Mouse (Mus musculus) brain, embryonic 14.5 days (tissue): ENCODE measurements around the gene Pepd. TPM values are rescaled to one million over a fixed set of nuclear protein-coding genes. Genes with fewer than 3 reads are reported as not detected.

ENCODE experiments used
- DNase-seq: peaks from one replicate; pipeline ENCODE4 v3.0.0-alpha.2; 2011; ENCODE audit warnings: low read depth
- CTCF ChIP-seq: fragments of 200-500 bp; IDR thresholded peaks from 2 replicates; pipeline ENCODE4 v1.5.1; 2012; ENCODE audit warnings: inconsistent platforms, mild to moderate bottlenecking, moderate library complexity, borderline replicate concordance; ENCODE audit not compliant: insufficient read depth, insufficient read length; ENCODE audit errors: extremely low read depth
- POLR2A ChIP-seq: fragments of 200-500 bp; IDR thresholded peaks from 2 replicates; pipeline ENCODE4 v1.6.1; 2012; ENCODE audit warnings: mild to moderate bottlenecking, inconsistent platforms, borderline replicate concordance; ENCODE audit not compliant: poor library complexity, insufficient read depth, insufficient read length, severe bottlenecking; ENCODE audit errors: extremely low read depth
- polyA plus RNA-seq: library from polyadenylated mRNA; depleted of rRNA; stranded (reverse); fragments of >200 nt; gene quantifications from 2 replicates; pipeline ENCODE4 v1.2.3, GENCODE M21; 2012

The Pepd gene
- polyA plus RNA-seq, 1 experiment: 41.6 TPM

- peak; percentile 23 for DNase-seq
- no peak for TF ChIP-seq CTCF
- TF ChIP-seq POLR2A: no peak
Observed at GRCm38 (mm10) chr7:35035141-35035553, 123.0 kb downstream of the Pepd start.

DNA sequence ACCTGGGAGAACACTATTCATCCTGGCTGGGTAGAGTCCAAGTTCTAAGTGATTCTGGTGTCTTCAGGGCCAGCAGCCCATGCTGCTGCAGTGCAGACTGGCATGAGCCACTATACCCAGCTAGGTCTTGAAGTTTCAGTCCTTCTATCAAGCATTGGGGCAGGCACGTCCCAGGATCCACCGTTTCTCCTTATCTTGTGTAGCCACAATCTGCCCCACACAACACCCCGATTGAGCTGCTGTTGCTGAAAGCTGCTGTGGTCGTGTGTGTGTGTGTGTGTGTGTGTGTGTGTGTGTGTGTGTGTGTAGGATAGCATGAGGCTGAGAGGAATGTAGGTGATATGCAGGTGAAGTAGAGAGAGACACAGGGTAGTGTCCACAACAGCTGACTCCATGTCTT lies 123.4 kb downstream of the Pepd start:
- TF ChIP-seq CTCF (no peak), POLR2A (no peak)
- no peak for DNase-seq

GRCm38 (mm10) chr7:35036266-35036731 lies 124.1 kb downstream of the Pepd start:
- no peak for TF ChIP-seq CTCF
- no peak for TF ChIP-seq POLR2A
- peak; percentile 76 for DNase-seq

- no peak for DNase-seq
- TF ChIP-seq POLR2A (no peak), CTCF (no peak)
Observed at GRCm38 (mm10) chr7:35037408-35037807, 125.2 kb downstream of the Pepd start.

DNA sequence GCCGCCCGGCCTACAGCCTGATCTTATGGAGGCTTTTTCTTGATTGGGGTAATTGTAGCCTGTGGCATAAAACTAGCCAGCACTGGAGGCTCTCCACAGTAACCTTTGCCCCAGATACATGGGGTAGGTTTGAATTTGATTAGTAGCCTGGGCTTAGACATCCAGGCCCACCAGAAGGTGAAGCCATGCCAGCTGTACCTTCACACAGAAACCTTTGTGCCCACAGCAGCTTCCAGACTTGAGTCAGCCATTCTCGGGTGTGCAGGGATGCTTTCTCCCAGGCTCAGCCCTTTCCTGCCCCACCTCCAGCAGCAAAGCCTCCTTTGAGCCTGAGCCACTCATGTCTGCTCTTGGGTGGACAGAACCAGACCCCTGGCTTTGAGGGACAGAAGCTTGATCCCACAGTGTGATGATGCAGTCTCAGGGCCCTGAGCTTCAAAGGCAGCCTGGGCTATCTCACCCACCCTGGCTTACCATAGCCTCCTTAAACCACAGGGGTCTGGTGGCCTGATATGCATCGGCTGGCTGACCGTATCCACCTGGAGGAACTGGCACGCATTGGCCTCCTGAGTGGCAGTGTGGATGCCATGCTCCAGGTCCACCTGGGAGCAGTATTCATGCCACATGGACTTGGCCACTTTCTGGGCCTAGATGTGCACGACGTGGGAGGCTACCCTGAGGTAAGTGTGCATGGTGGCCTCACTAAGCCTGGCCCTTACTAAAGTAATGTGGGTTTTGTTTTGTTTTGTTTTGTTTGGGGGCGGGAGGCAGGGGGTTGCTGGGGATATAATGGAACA lies 128.2 kb downstream of the Pepd start:
- TF ChIP-seq CTCF (no peak), POLR2A (no peak)
- no peak for DNase-seq

DNA sequence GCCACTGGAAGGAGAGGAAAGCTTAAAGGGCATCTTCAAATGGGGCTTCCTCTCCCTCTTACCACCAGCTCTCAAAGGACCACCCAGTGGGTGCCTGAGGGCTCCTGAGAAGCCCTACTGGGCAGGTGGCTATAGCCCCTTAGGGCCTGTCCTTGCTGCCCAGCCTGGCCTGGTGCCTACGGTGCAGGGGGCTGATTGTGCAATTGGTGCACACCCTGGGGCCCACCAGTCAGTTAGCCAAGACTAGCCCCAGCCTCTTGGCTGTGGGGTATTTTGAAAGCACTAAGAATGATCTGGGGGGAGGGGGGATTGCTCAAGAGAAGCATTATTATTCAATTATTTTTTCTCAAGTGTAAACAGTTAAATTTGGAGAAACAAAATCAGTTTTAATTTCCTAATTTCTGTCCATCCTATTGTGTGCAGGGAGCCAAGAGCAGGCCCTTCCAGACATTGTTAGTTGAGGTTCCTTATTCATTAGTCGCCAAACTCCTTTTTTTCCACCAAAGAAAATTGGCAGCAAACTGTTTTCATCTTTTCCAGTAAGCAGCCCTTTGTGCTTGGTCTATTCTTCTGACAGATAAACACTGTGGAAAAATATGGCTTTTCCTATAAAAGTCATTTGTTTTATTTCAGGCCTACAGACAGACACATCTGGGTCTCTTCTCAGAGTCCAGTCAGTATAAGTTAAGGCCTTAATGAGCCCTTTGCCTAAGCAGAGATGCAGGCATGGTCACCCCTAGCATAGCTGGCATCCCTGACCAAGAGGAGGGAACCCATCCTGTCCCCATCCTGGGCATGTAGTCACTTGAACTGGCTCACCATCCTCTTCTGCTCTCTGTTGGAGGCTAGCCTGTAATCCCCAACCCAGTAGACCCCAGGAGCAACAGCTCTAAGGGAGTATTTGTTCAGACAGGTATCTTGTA lies 129.4 kb downstream of the Pepd start:
- TF ChIP-seq POLR2A: no peak
- no peak for TF ChIP-seq CTCF
- no peak for DNase-seq

- no peak for TF ChIP-seq CTCF
- TF ChIP-seq POLR2A: no peak
- no peak for DNase-seq
Observed at GRCm38 (mm10) chr7:35042209-35042554, 130.0 kb downstream of the Pepd start.

- DNase-seq: no peak
- no peak for TF ChIP-seq CTCF
- TF ChIP-seq POLR2A: no peak
Observed at GRCm38 (mm10) chr7:35042759-35043217, 130.6 kb downstream of the Pepd start.

- no peak for DNase-seq
- TF ChIP-seq CTCF (no peak), POLR2A (no peak)
Observed at GRCm38 (mm10) chr7:35043266-35043817, 131.2 kb downstream of the Pepd start.

- DNase-seq: no peak
- TF ChIP-seq POLR2A (no peak), CTCF (no peak)
Observed at GRCm38 (mm10) chr7:35044719-35045118, 132.5 kb downstream of the Pepd start.

GRCm38 (mm10) chr7:35046091-35046490 lies 133.9 kb downstream of the Pepd start:
- no peak for TF ChIP-seq POLR2A
- no peak for TF ChIP-seq CTCF

DNA sequence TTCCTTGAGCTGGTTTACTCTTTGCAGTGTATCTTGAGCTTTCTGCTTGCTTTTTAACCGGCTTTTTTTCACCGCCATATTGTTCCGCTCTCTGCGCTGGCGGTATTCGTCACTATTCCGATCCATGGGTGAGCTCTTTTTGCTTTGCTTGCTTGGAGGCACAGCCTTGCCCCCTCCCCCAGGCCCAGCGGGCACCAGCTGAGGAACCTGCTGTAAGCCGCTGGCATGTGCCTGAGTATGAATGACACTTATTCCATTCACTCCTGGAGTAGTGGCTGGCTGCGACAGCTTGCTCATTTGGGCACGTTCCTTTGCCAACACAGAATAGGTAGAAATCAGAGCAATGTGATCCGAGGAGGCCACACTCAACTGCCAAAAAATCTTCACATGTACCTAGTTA lies 138.4 kb downstream of the Pepd start:
- TF ChIP-seq CTCF (no peak), POLR2A (no peak)
- DNase-seq: peak; percentile 18

More at GRCm38 (mm10) chr7:35046091-35046490, 133.9 kb downstream of the Pepd start:
- no peak for DNase-seq

- no peak for DNase-seq
- no peak for TF ChIP-seq POLR2A
- TF ChIP-seq CTCF: no peak
Observed at GRCm38 (mm10) chr7:35053161-35053560, 141.0 kb downstream of the Pepd start.
